Mouse (Mus musculus): Measurements from ENCODE around the gene Met. TPM values are rescaled to one million over a fixed set of nuclear protein-coding genes. Genes with fewer than 3 reads are reported as not detected.

Met gene
- total RNA-seq, 2 experiments from 2014 or later, result 29.9 to 30.6 TPM

DNA sequence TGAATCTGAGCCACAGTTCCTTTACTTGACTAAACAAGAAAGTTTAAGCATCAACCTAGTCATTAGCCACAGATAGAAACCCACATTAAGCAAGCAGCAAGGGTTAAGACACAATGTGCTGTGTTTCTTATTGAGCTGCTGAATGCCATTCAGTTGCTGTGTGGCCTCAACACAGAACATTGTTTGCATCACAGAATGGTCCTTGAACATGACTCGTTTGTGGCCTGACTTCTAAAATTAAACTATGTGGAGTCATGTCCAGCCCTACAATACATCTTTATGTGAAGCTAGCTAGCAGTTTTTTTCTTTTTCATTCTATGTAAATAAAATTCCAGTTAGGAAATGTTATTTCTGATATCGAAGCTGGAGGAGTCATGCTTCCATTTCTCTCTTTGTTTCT is 27.2 kb downstream of the Met start:
- no peak for ATAC-seq (replicated peaks; ENCODE audit: poor library complexity, severe bottlenecking)

GRCm38 (mm10) chr6:17491502-17491901 is 27.9 kb downstream of the Met start:
- ATAC-seq (replicated peaks; ENCODE audit: poor library complexity, severe bottlenecking), result no peak

GRCm38 (mm10) chr6:17492062-17492461 is 28.5 kb downstream of the Met start:
- no peak for ATAC-seq (replicated peaks; ENCODE audit: poor library complexity, severe bottlenecking)

GRCm38 (mm10) chr6:17495413-17495812 is 31.8 kb downstream of the Met start:
- no peak for ATAC-seq (replicated peaks; ENCODE audit: poor library complexity, severe bottlenecking)

- peak; percentile 70 for ATAC-seq (replicated peaks; ENCODE audit: poor library complexity, severe bottlenecking)
Observed at GRCm38 (mm10) chr6:17497366-17497765, 33.8 kb downstream of the Met start.

GRCm38 (mm10) chr6:17498801-17499200 is 35.2 kb downstream of the Met start:
- no peak for ATAC-seq (replicated peaks; ENCODE audit: poor library complexity, severe bottlenecking)

DNA sequence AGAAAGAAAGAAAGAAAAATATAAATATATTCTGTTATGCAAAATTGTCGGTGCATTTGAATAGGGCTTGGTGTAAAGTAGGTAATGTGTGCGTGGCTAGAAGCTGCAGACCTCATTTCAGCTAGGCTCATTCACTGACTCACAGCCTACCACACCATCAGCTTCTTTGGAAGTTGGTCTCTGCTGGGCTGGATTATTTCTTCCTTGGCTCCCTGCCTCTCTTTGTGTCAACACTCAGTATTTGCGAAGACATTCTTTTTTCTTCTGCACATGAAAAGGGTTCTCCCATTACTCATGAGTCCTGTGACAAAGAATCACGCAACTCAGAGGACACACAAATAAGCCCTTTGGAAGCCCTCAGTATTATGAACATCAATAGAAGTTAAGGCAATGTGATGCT is 37.8 kb downstream of the Met start:
- no peak for ATAC-seq (replicated peaks; ENCODE audit: poor library complexity, severe bottlenecking)

DNA sequence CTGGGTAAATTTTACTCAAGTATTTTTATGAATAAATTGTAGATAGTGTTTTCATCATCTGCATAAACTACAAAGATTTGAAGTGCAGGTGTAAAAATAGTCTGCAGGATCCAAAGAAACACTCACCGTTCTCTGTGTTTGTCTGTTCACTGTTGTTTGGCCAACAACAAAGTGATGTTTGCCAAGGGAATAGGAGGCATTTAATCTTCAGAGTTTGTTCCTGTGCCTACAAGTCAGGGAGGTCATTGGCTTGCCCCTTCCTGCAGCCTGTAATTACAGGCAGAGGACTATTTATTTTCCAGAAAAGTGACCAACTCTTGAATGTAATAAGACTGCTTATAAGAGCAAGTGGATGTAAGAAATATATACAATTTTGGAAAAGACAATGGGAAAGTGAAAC is 38.7 kb downstream of the Met start:
- ATAC-seq (replicated peaks; ENCODE audit: poor library complexity, severe bottlenecking), result no peak

DNA sequence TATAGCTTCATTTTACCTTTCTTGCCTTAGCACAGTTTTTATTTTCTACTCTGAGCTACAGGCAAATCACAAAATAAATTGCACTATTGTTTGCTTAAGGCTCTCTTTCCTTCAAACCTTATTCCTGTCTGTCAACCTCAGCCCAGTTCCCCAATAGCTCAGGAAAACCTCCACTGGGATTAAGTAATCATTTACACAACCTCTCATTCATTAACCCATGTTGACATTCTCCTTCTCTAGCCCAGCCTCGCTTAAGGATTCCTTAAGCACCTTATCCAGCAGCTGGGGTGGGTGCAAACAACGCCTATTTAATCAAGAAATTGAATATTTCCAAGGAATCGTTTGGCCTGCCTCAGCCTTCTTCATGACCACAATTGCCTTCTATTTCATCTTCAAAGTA is 40.1 kb downstream of the Met start:
- ATAC-seq (replicated peaks; ENCODE audit: poor library complexity, severe bottlenecking), result peak; percentile 53

- ATAC-seq (replicated peaks; ENCODE audit: poor library complexity, severe bottlenecking), result no peak
Observed at GRCm38 (mm10) chr6:17505530-17505929, 41.9 kb downstream of the Met start.

DNA sequence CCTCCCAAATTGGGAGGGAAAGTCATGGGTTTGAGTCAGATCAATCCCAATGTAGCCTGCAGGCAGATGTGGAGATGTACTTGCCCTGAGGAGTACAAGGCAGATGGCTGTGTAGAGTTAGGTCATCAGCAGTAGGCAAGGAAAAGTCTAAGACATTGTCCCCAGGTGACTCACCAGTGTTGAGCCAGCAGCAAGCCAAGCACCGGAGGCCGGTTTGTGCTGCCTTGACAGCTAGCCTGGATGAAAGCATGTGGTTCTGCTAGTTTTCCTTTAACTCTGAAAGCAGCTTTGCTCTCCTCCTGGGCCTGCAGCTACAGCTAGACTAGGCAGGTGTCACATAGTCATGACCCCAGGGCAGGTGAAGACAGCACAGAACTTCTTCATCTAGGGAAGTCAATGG is 43.2 kb downstream of the Met start:
- no peak for ATAC-seq (replicated peaks; ENCODE audit: poor library complexity, severe bottlenecking)

DNA sequence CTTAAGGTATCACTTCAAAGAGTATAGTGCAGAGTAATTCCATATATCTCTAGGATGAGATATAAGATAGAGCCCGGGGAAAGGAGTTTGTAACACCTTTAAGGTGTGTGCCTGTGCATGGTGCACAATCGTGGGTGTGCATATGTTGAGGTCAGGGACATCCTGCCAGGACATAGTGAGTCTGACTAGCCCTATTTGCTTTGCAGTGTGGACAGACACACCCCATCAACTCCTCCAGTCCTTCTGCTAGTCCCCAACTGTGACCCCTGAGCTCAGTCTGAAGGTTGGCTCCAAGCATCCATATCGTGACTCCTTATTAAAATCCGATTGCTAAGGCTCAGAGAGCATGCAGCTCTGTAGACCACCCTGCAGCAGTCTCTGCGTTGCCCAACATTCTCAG is 44.6 kb downstream of the Met start:
- no peak for ATAC-seq (replicated peaks; ENCODE audit: poor library complexity, severe bottlenecking)

DNA sequence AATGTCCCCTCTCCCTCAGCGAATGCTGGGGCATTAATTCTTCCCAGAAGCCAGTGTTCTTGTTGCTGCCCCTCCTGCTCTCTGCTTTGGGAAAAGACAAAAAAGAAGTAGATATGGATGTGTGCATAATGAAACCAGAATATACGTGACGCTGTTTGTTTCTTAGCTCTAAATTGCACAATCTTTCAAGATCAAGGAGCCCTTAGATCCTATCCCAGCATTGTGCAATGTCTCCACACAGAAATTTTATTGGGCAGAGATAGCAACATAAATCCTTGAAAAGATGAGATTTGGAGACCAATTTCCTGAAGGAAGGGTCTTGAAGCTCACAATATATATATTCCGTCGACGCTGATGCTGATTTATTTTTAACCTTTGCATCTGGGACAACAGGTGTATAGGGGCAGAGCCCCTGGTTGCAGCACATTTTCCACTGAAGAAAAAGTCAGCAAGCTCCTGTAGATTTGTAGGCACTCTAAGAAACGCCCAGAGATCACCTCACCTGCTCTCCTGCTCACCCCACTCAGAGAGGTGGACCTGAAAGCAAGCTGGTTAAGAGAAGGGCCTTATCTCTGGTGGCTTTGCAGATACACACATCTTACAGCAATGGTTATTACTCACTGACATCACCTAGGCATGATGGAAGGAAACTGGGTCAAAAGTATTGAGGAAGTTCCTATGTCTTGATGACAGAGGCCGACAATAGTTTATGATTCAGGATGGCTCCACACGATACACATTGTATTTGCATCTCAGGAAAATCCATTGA is 45.2 kb downstream of the Met start:
- ATAC-seq (replicated peaks; ENCODE audit: poor library complexity, severe bottlenecking), result peak; percentile 45

DNA sequence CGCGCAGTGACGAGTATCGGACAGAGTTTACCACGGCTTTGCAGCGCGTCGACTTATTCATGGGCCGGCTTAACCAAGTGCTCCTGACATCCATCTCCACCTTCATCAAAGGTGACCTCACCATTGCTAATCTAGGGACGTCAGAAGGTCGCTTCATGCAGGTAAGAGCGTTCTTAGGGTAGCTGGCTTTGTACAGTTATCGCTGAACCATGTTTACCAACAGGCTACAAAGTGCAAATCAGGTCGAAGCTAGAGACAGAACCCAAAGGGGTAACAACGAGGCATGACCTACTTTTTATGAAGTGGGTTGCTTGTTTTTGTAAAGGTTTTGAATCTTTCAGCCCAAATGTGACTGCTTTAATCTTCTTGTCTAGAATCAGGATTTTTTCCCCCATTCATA is 49.8 kb downstream of the Met start:
- no peak for ATAC-seq (replicated peaks; ENCODE audit: poor library complexity, severe bottlenecking)

- ATAC-seq (replicated peaks; ENCODE audit: poor library complexity, severe bottlenecking), result no peak
Observed at GRCm38 (mm10) chr6:17515775-17516460, 52.3 kb downstream of the Met start.

DNA sequence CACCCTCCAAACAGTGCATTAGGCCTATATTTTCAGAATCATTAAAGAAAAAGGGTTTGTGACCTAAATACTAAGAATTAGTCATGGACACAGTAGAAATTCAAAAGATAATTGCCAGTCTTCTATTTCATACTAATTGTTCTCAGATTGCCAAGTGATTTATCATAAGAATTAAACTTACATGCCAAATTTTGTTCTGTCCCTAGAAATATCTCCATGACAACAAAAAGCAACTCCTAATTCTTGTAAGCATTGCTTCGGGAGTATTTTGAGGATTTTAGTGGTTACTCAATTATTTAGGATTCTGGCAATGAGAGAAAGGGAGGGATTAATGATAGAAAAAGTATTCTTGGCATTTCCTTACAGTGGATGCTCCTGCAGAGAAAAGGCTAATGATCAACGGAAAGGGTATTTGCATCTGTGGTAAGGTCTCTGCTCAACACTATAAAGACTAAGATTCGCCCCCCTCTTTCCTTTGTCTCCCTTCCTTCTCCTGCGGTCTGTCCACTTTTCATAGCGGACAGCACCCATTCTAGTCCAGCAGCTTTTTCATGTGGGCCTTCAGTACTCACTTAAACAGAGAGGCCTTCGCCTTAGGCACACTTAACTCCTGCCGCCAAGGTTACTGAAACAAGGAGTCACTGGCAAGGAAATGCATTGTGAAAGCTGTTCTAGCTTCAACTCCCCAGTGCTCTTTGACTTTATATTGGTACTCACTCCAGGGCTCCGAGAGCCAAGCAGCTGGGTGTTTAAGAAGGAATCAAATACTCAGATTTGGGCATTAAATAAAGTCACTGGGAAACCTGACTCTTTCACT is 58.5 kb downstream of the Met start:
- ATAC-seq (replicated peaks; ENCODE audit: poor library complexity, severe bottlenecking), result no peak

DNA sequence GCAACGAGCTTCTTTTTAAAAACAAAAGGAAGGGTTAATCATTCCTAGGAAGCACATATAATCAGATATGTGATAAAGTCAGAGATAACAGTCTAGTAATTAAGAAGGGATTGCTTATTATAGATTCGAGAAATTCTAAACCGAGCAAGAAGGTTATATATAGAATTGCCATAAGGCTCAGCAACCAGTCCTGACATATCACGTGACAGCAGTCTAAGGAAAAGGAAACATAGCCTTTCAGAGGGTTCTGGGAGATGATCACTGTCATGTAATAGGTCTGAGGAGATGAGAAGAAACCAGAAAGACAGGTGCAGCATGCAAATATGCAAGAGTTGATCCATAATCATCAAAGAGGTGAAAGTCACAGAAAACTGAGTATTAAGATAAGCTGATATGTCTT is 59.3 kb downstream of the Met start:
- ATAC-seq (replicated peaks; ENCODE audit: poor library complexity, severe bottlenecking), result no peak

GRCm38 (mm10) chr6:17529490-17530269 is 66.1 kb downstream of the Met start:
- ATAC-seq (replicated peaks; ENCODE audit: poor library complexity, severe bottlenecking), result no peak

- ATAC-seq (replicated peaks; ENCODE audit: poor library complexity, severe bottlenecking), result no peak
Observed at GRCm38 (mm10) chr6:17541615-17542014, 78.0 kb downstream of the Met start.

DNA sequence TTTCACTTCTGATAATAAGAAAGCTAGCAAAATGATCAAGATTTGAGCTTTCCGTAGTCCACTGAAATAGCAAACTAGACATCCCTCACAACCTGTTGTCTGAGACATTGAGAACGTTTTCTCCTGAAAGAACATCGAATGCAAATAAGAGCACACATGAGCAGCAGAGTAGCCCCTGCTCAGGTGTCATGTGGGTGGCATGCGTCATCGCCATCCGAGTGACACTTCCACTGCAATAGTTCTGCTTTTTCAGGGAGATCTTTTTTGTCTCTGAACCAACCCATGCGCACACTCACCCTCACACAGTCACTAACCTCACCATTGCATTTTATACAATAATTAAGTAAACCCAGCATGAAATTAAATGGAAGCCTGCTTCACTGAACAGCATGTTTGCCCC is 78.8 kb downstream of the Met start:
- ATAC-seq (replicated peaks; ENCODE audit: poor library complexity, severe bottlenecking), result no peak
